Mouse (Mus musculus) adrenal gland, adult (tissue): ENCODE data around the gene Ndufs6.
A peak's percentile ranks its signal among the peaks of the same experiment; 100 is the strongest.

ENCODE experiments used
- DNase-seq, 2 experiments: peaks; one replicate each; pipeline ENCODE4 v3.0.0; 2022 to 2023; ENCODE audit warnings: low spot score in 1 of 2; ENCODE audit not compliant: inconsistent age in 2 of 2

Ndufs6 gene

GRCm38 (mm10) chr13:73327827-73328698 lies at the start of gene Ndufs6, which contains the start of gene Mrpl36:
Ndufs6 (minus strand) TSS chr13:73328542.
Mrpl36 (plus strand) TSS chr13:73328513.
- DNase-seq: peak; percentile 95 to 97

- DNase-seq: no peak
These were observed 49.3 kb upstream of the Ndufs6 start for GRCm38 (mm10) chr13:73377637-73378036.

GRCm38 (mm10) chr13:73374612-73375011 lies 46.3 kb upstream of the Ndufs6 start:
- DNase-seq: no peak

- DNase-seq: no peak
These were observed 45.0 kb upstream of the Ndufs6 start for GRCm38 (mm10) chr13:73373367-73373766.

GRCm38 (mm10) chr13:73357106-73357505 lies 28.8 kb upstream of the Ndufs6 start:
- DNase-seq: no peak

GRCm38 (mm10) chr13:73352491-73352890 lies 24.1 kb upstream of the Ndufs6 start:
- DNase-seq: no peak

GRCm38 (mm10) chr13:73351910-73352309 lies 23.6 kb upstream of the Ndufs6 start:
- peak in 1 of 2 experiments; percentile 18 for DNase-seq

GRCm38 (mm10) chr13:73350741-73351140 lies 22.4 kb upstream of the Ndufs6 start:
- DNase-seq: no peak

GRCm38 (mm10) chr13:73347922-73348650 lies 19.7 kb upstream of the Ndufs6 start:
- DNase-seq: no peak

GRCm38 (mm10) chr13:73347171-73347570 lies 18.8 kb upstream of the Ndufs6 start:
- DNase-seq: no peak

GRCm38 (mm10) chr13:73346743-73347142 lies 18.4 kb upstream of the Ndufs6 start:
- DNase-seq: no peak

GRCm38 (mm10) chr13:73346131-73346530 lies 17.8 kb upstream of the Ndufs6 start:
- DNase-seq: no peak

- DNase-seq: no peak
These were observed 17.0 kb upstream of the Ndufs6 start for GRCm38 (mm10) chr13:73345102-73345890.

- DNase-seq: no peak
These were observed 8.4 kb upstream of the Ndufs6 start for GRCm38 (mm10) chr13:73336753-73337152.

- DNase-seq: peak in 1 of 2 experiments; percentile 56
These were observed 3.4 kb upstream of the Ndufs6 start for GRCm38 (mm10) chr13:73331736-73332135.

- DNase-seq: peak; percentile 91 to 97
These were observed 2.6 kb upstream of the Ndufs6 start for GRCm38 (mm10) chr13:73330844-73331501.

- peak in 1 of 2 experiments; percentile 58 for DNase-seq
These were observed 4.9 kb downstream of the Ndufs6 start for GRCm38 (mm10) chr13:73323406-73323805.

GRCm38 (mm10) chr13:73322626-73323025 lies 5.7 kb downstream of the Ndufs6 start:
- no peak for DNase-seq

GRCm38 (mm10) chr13:73320048-73320447 lies 8.3 kb downstream of the Ndufs6 start:
- no peak for DNase-seq

- DNase-seq: peak; percentile 21 to 78
These were observed 18.0 kb downstream of the Ndufs6 start for GRCm38 (mm10) chr13:73310183-73310929.
